Mouse (Mus musculus): ENCODE results near the gene Rab8b. TPM values are rescaled to one million over a fixed set of nuclear protein-coding genes. Genes with fewer than 3 reads are reported as not detected.

Rab8b gene
- polyA plus RNA-seq, 1 experiment from 2014 or later: 27.6 TPM

DNA sequence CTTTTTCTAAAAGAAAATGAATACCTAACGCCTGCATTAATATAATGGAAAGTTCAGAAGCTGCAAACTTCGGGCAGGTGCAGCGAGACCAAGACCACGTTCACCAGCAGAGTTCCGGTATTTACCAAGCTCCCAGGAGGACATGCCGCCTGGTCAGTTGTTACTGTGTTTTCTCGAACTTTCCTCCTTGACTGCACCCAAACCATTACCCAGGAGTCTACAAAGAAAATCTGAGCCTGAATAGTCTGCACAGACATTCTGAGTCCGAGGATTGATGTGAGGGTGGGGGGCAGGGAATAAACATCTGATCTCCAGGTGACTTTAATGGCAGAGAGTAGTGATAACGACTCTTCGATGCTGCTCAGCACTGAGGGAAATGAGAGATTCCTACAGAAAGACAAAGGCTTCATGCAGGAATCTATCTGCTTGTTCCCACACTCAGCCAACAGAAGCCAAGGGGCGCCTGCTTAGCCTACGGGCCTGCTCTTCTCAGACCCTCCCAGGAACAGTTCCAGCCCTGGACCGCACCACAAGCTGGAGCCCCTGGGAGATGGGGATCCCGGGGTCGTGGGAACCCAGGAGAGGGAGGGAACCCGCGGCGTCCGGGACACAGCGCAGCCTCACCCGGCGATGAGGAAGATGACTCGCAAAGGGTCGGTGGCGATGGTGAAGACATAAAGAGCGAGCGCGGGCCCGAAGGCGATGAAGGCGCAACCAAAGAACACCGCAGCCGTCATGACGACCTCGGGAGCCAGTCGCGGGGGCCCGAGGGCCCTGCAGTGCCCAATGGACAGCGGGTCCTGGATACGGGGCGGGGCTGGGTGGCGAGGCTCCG is 124.6 kb downstream of the Rab8b start:
- ATAC-seq (ENCODE audit: low FRiP score, low TSS enrichment) (peak; percentile 73), DNase-seq (no peak)
- Histone ChIP-seq H3K27me3 (ENCODE audit: control insufficient read depth, insufficient read depth, low read length) (no peaks in the 10 kb centered on the region), H3K4me2 (ENCODE audit: low read length) (peak overlapping the region; percentile 68), H3K9me3 (ENCODE audit: control insufficient read depth, low read length) (no peaks in the 10 kb centered on the region), H3K36me3 (ENCODE audit: control insufficient read depth, insufficient read depth, low read length) (peaks cover 6% of the 10 kb centered on the region), H3K4me1 (ENCODE audit: control insufficient read depth, insufficient read depth, low read length) (peaks cover 6% of the 10 kb centered on the region; the same call in 1 of the 2 replicates), H3K4me3 (replicated peaks; ENCODE audit: low read depth, low read length) (peak overlapping the region; percentile 68), H3K27ac (replicated peaks; ENCODE audit: low read depth, low read length) (peak overlapping the region; percentile 88), H3K9ac (replicated peaks; ENCODE audit: low read length) (peak overlapping the region; percentile 87)
- 1% methylated on average over 43 of the region's 43 CpGs for WGBS

Other genes with a start within 250 kb of the Rab8b start
- 0.07 and 0.62 TPM in 2 replicates for gene Car12, start 206.0 kb downstream of the Rab8b start, polyA plus RNA-seq (2014; fragmentation: Nextera tagmentation; extraction: Ambion mirVana)
- gene Aph1b, start 124.2 kb downstream of the Rab8b start, polyA plus RNA-seq (2014; fragmentation: Nextera tagmentation; extraction: Ambion mirVana): 20.1 and 32.0 TPM in 2 replicates
- 0.11 and 0.16 TPM in 2 replicates for gene Gm10647, start 122.6 kb downstream of the Rab8b start, polyA plus RNA-seq (2014; fragmentation: Nextera tagmentation; extraction: Ambion mirVana)
- 2.1 and 3.4 TPM in 2 replicates for gene Aph1c, start 85.0 kb downstream of the Rab8b start, polyA plus RNA-seq (2014; fragmentation: Nextera tagmentation; extraction: Ambion mirVana)
- 245 and 251 TPM in 2 replicates for gene Rps27l, start 26.4 kb upstream of the Rab8b start, polyA plus RNA-seq (2014; fragmentation: Nextera tagmentation; extraction: Ambion mirVana)
- 14.2 and 14.8 TPM in 2 replicates for gene Lactb, start 55.8 kb upstream of the Rab8b start, polyA plus RNA-seq (2014; fragmentation: Nextera tagmentation; extraction: Ambion mirVana)
- 96.7 and 124 TPM in 2 replicates for gene Tpm1, start 129.7 kb upstream of the Rab8b start, polyA plus RNA-seq (2014; fragmentation: Nextera tagmentation; extraction: Ambion mirVana)